Mouse (Mus musculus) CH12.LX (cell line): ENCODE results near the gene Ripk1. TPM values are rescaled to one million over a fixed set of nuclear protein-coding genes. Genes with fewer than 3 reads are reported as not detected.

Experiments
- DNase-seq: peaks from one replicate; pipeline ENCODE4 v3.0.0-alpha.2; 2013; ENCODE audit errors: extremely low read depth
- H3K27ac ChIP-seq: 2 replicates; pipeline ENCODE4 v1.5.1; 2012; ENCODE audit warnings: low read depth, mild to moderate bottlenecking, control low read depth, moderate library complexity; ENCODE audit not compliant: insufficient read depth
- H3K27me3 ChIP-seq: replicated peaks from 2 replicates; pipeline ENCODE3; 2012; ENCODE audit warnings: inconsistent platforms
- H3K36me3 ChIP-seq, 2 experiments: replicated peaks in 1 of 2; 2 replicates each; pipeline versions ENCODE3 to v1.6.1; 2012; ENCODE audit warnings: inconsistent platforms in 1 of 2, low read length in 1 of 2, mild to moderate bottlenecking in 1 of 2, mixed read lengths in 1 of 2, moderate library complexity in 1 of 2; ENCODE audit not compliant: control insufficient read depth in 1 of 2, insufficient read depth in 1 of 2
- H3K4me1 ChIP-seq, 2 experiments: 2 replicates each; pipeline ENCODE4 v1.6.1; 2012; ENCODE audit warnings: inconsistent platforms in 1 of 2, moderate library complexity in 1 of 2; ENCODE audit not compliant: insufficient read depth in 2 of 2, control insufficient read depth in 1 of 2
- H3K4me2 ChIP-seq: 2 replicates; pipeline ENCODE4 v1.6.1; 2012; ENCODE audit warnings: low read depth, mild to moderate bottlenecking, control low read depth; ENCODE audit not compliant: poor library complexity, insufficient read depth, severe bottlenecking
- H3K4me3 ChIP-seq, 3 experiments: fragments of 150-350 bp in 1 of 3; sonication (generic) in 1 of 3; replicated peaks in 1 of 3; 2 replicates each; pipeline versions ENCODE3 to v1.5.1; 2011 to 2012; ENCODE audit warnings: low read depth in 2 of 3, low read length in 2 of 3, mild to moderate bottlenecking in 2 of 3, moderate library complexity in 2 of 3, control low read depth in 1 of 3, improper control_type of control experiment in 1 of 3, inconsistent platforms in 1 of 3, mixed read lengths in 1 of 3; ENCODE audit not compliant: poor library complexity in 1 of 3
- H3K79me2 ChIP-seq: replicated peaks from 2 replicates; pipeline ENCODE4 v1.6.1; 2012; ENCODE audit warnings: mild to moderate bottlenecking, moderate library complexity; ENCODE audit not compliant: control insufficient read depth, poor library complexity, insufficient read depth, severe bottlenecking; ENCODE audit errors: extremely low read depth
- H3K9ac ChIP-seq: 2 replicates; pipeline ENCODE4 v1.6.1; 2012; ENCODE audit warnings: low read depth, mild to moderate bottlenecking, control low read depth, moderate library complexity; ENCODE audit not compliant: insufficient read depth
- H3K9me3 ChIP-seq: replicated peaks from 2 replicates; pipeline ENCODE3; 2012; ENCODE audit warnings: low read length, inconsistent platforms, mixed read lengths
- BHLHE40 ChIP-seq: IDR thresholded peaks from 2 replicates; pipeline ENCODE4 v1.6.1; 2011; ENCODE audit warnings: mild to moderate bottlenecking, low read depth, low read length, improper control_type of control experiment
- CHD2 ChIP-seq: IDR thresholded peaks from 2 replicates; pipeline ENCODE4 v1.6.1; 2011; ENCODE audit warnings: low read length, improper control_type of control experiment
- E2F4 ChIP-seq: IDR thresholded peaks from 2 replicates; pipeline ENCODE4 v1.6.1; 2011; ENCODE audit warnings: low read depth, low read length, improper control_type of control experiment; ENCODE audit not compliant: insufficient replicate concordance
- ELF1 ChIP-seq: IDR thresholded peaks from 2 replicates; pipeline ENCODE4 v1.6.1; 2014; ENCODE audit warnings: low read depth, mild to moderate bottlenecking, inconsistent platforms, low read length, improper control_type of control experiment
- ETS1 ChIP-seq: conservative IDR thresholded peaks from 2 replicates; pipeline ENCODE4 v1.6.1; 2012; ENCODE audit warnings: low read depth, mild to moderate bottlenecking, inconsistent platforms, low read length, improper control_type of control experiment, moderate library complexity
- GABPA ChIP-seq: IDR thresholded peaks from 2 replicates; pipeline ENCODE4 v1.6.1; 2012; ENCODE audit warnings: low read depth, low read length, improper control_type of control experiment, inconsistent platforms; ENCODE audit not compliant: insufficient replicate concordance
- KAT2A ChIP-seq: IDR thresholded peaks from 2 replicates; pipeline ENCODE4 v1.6.1; 2012; ENCODE audit warnings: low read length, improper control_type of control experiment, inconsistent platforms; ENCODE audit not compliant: insufficient replicate concordance
- MAZ ChIP-seq: IDR thresholded peaks from 2 replicates; pipeline ENCODE4 v1.6.1; 2012; ENCODE audit warnings: low read depth, mild to moderate bottlenecking, inconsistent platforms, low read length, improper control_type of control experiment, moderate library complexity
- MEF2A ChIP-seq: IDR thresholded peaks from 2 replicates; pipeline ENCODE4 v1.6.1; 2014; ENCODE audit warnings: low read depth, mild to moderate bottlenecking, inconsistent platforms, low read length, improper control_type of control experiment, borderline replicate concordance
- MXI1 ChIP-seq: IDR thresholded peaks from 2 replicates; pipeline ENCODE4 v1.6.1; 2011; ENCODE audit warnings: mild to moderate bottlenecking, low read depth, low read length, improper control_type of control experiment
- NELFE ChIP-seq: IDR thresholded peaks from 2 replicates; pipeline ENCODE4 v1.6.1; 2011; ENCODE audit warnings: low read depth, low read length, improper control_type of control experiment
- PAX5 ChIP-seq: IDR thresholded peaks from 2 replicates; pipeline ENCODE4 v1.6.1; 2012; ENCODE audit warnings: low read length, inconsistent platforms, mixed read lengths
- POLR2A ChIP-seq: IDR thresholded peaks from 2 replicates; pipeline ENCODE4 v1.6.1; 2011; ENCODE audit warnings: low read depth, mild to moderate bottlenecking, improper control_type of control experiment, low read length
- POLR2AphosphoS2 ChIP-seq: IDR thresholded peaks from 2 replicates; pipeline ENCODE4 v1.6.1; 2011; ENCODE audit warnings: low read depth, low read length, improper control_type of control experiment
- RAD21 ChIP-seq: IDR thresholded peaks from 2 replicates; pipeline ENCODE4 v1.6.1; 2011; ENCODE audit warnings: low read depth, mild to moderate bottlenecking, low read length, improper control_type of control experiment, moderate library complexity
- TBP ChIP-seq: conservative IDR thresholded peaks from 2 replicates; pipeline ENCODE4 v1.6.1; 2011; ENCODE audit warnings: low read depth, low read length, improper control_type of control experiment
- TCF12 ChIP-seq: IDR thresholded peaks from 2 replicates; pipeline ENCODE4 v1.6.1; 2014; ENCODE audit warnings: low read depth, mild to moderate bottlenecking, inconsistent platforms, low read length, improper control_type of control experiment
- UBTF ChIP-seq: IDR thresholded peaks from 2 replicates; pipeline ENCODE4 v1.6.1; 2012; ENCODE audit warnings: low read depth, mild to moderate bottlenecking, inconsistent platforms, low read length, improper control_type of control experiment, moderate library complexity
- ZC3H11A ChIP-seq: IDR thresholded peaks from 2 replicates; pipeline ENCODE4 v1.6.1; 2012; ENCODE audit warnings: low read depth, mild to moderate bottlenecking, inconsistent platforms, low read length, improper control_type of control experiment
- ZMIZ1 ChIP-seq: IDR thresholded peaks from 2 replicates; pipeline ENCODE4 v1.6.1; 2012; ENCODE audit warnings: low read depth, mild to moderate bottlenecking, inconsistent platforms, low read length, improper control_type of control experiment
- dilution Hi-C: fragments of 300-500 bp; cut with MboI; formaldehyde crosslinking; loops from 2 replicates; pipeline ENCODE4 v1.14.3; 2020; ENCODE audit warnings: low sequenced_read_pairs; ENCODE audit not compliant: extremely low pct_unique_long_range_greater_than_20kb, extremely low pct_ligation_motif_present
- in situ Hi-C: fragments of 300-500 bp; cut with MboI; formaldehyde crosslinking; loops from 3 replicates; pipeline ENCODE4 v1.14.3; 2019; ENCODE audit warnings: low sequenced_read_pairs, low pct_ligation_motif_present, low pct_unique_long_range_greater_than_20kb, mixed read lengths
- polyA plus RNA-seq: library from polyadenylated mRNA; unstranded; fragments of >175 nt; gene quantifications from 2 replicates; pipeline ENCODE4 v1.2.1, GENCODE M21; 2012; ENCODE audit warnings: low read depth; ENCODE audit not compliant: insufficient read length
- total RNA-seq, 2 experiments: library from RNA; depleted of rRNA; stranded (reverse); fragments of 300-350 nt in 1 of 2; fragments of >200 nt in 1 of 2; gene quantifications; 2 replicates each; pipeline ENCODE4 v1.2.3; 2012 to 2014

The Ripk1 gene
- total and polyA plus RNA-seq, 3 experiments = 13.1 to 18.6 (median 16.6) TPM

- Histone ChIP-seq H3K4me3 (no peak overlapping the region), H3K27ac (no peak overlapping the region), H3K36me3 (peaks cover 7 to 51% of the 10 kb centered on the region in 2 experiments), H3K9me3 (peaks cover 5% of the 10 kb centered on the region), H3K79me2 (no peaks in the 10 kb centered on the region), H3K4me2 (no peak overlapping the region), H3K4me1 (peaks cover 12 to 20% of the 10 kb centered on the region in 2 experiments), H3K9ac (no peak overlapping the region), H3K27me3 (no peaks in the 10 kb centered on the region)
- TF ChIP-seq PAX5 = no peak
- TF ChIP-seq ZC3H11A = no peak
- TF ChIP-seq ELF1 = no peak
- TF ChIP-seq TCF12 = no peak
- TF ChIP-seq MXI1 = no peak
- TF ChIP-seq MEF2A = no peak
- TF ChIP-seq ZMIZ1 = no peak
- no peak for TF ChIP-seq BHLHE40
- no peak for TF ChIP-seq CHD2
- no peak for TF ChIP-seq UBTF
- TF ChIP-seq E2F4 = no peak
- TF ChIP-seq POLR2A = no peak
- no peak for TF ChIP-seq POLR2AphosphoS2
- TF ChIP-seq RAD21 = no peak
- TF ChIP-seq TBP = no peak
- TF ChIP-seq KAT2A = no peak
- no peak for TF ChIP-seq GABPA
- TF ChIP-seq ETS1 = no peak
- TF ChIP-seq NELFE = no peak
- in situ Hi-C loops = loop anchor here (5.0 kb wide), 2 partner anchors 78 to 108 kb away; partner anchors contain the start of genes Psmg4 and Tubb2b
- no peak for DNase-seq
- dilution Hi-C loops = no loop called here
Observed at GRCm38 (mm10) chr13:34054391-34054790, 52.2 kb downstream of the Ripk1 start.

- dilution Hi-C loops = no loop called here
- Histone ChIP-seq H3K27ac (no peak overlapping the region), H3K9me3 (peaks cover 5% of the 10 kb centered on the region), H3K79me2 (no peaks in the 10 kb centered on the region), H3K27me3 (no peaks in the 10 kb centered on the region), H3K4me1 (peaks cover 12 to 20% of the 10 kb centered on the region in 2 experiments), H3K9ac (no peak overlapping the region), H3K36me3 (peaks cover 7 to 47% of the 10 kb centered on the region in 2 experiments), H3K4me3 (no peak overlapping the region), H3K4me2 (no peak overlapping the region)
- no peak for DNase-seq
- in situ Hi-C loops = loop anchor here (5.0 kb wide), 2 partner anchors 77 to 107 kb away; partner anchors contain the start of genes Psmg4 and Tubb2b
- TF ChIP-seq E2F4 (no peak), ZMIZ1 (no peak), MAZ (no peak)
Observed at GRCm38 (mm10) chr13:34054983-34055382, 52.8 kb downstream of the Ripk1 start.
